Mouse (Mus musculus) left cerebral cortex, postnatal 36 days (tissue): ENCODE data around the gene Nme4. TPM values are rescaled to one million over a fixed set of nuclear protein-coding genes. Genes with fewer than 3 reads are reported as not detected.
"Not testable (repeated sequence)": the region's sequence is repeated elsewhere in the genome, so short reads cannot be mapped to it uniquely, and the experiment has no call there.

Experiments
- DNase-seq, 2 experiments: peaks; one replicate each; pipeline ENCODE4 v3.0.0; 2021 to 2022; ENCODE audit warnings: low spot score in 2 of 2, mixed read lengths in 1 of 2
- intact Hi-C: fragments of 180-260 bp; cut with DNase I; formaldehyde crosslinking; loops from one replicate; pipeline ENCODE4 v1.15.1; 2025
- total RNA-seq, 2 experiments: library from RNA; stranded (reverse); gene quantifications; 2 replicates each; pipeline ENCODE4 v1.2.3; 2021

The Nme4 gene
- total RNA-seq, 2 experiments from 2014 or later = 3.5 to 4.4 TPM

- DNase-seq = no peak
- intact Hi-C loops = no loop called here
Observed at GRCm38 (mm10) chr17:26115205-26115898, 19.9 kb upstream of the Nme4 start.

- intact Hi-C loops, DNase-seq: not testable (repeated sequence)
Observed at GRCm38 (mm10) chr17:26114461-26114860, 19.1 kb upstream of the Nme4 start.

GRCm38 (mm10) chr17:26114061-26114460 lies 18.7 kb upstream of the Nme4 start:
- DNase-seq = no peak
- intact Hi-C loops = no loop called here

GRCm38 (mm10) chr17:26113181-26113948 lies 18.0 kb upstream of the Nme4 start, which contains the start of gene Tmem8:
Gene Tmem8, plus strand, starts transcription at chr17:26113299.
- intact Hi-C loops = no loop called here

GRCm38 (mm10) chr17:26112751-26113150 lies 17.3 kb upstream of the Nme4 start:
- no peak for DNase-seq
- intact Hi-C loops = no loop called here

More at GRCm38 (mm10) chr17:26113181-26113948, 18.0 kb upstream of the Nme4 start, which contains the start of gene Tmem8:
- peak; percentile 67 to 76 for DNase-seq

- DNase-seq = no peak
- intact Hi-C loops = no loop called here
Observed at GRCm38 (mm10) chr17:26111722-26112121, 16.3 kb upstream of the Nme4 start.

GRCm38 (mm10) chr17:26111024-26111423 lies 15.6 kb upstream of the Nme4 start:
- intact Hi-C loops = no loop called here
- DNase-seq = no peak

GRCm38 (mm10) chr17:26110156-26110555 lies 14.8 kb upstream of the Nme4 start:
- intact Hi-C loops = no loop called here
- DNase-seq = no peak

- intact Hi-C loops = no loop called here
- DNase-seq = no peak
Observed at GRCm38 (mm10) chr17:26105619-26106018, 10.2 kb upstream of the Nme4 start.

- intact Hi-C loops = no loop called here
- no peak for DNase-seq
Observed at GRCm38 (mm10) chr17:26101478-26101877, 6.1 kb upstream of the Nme4 start.

- no peak for DNase-seq
- intact Hi-C loops = no loop called here
Observed at GRCm38 (mm10) chr17:26100166-26100565, 4.8 kb upstream of the Nme4 start.

- intact Hi-C loops = loop anchor here (10.0 kb wide), 1 partner anchor 215 kb away; the partner anchor contains the start of gene Wfikkn1
- DNase-seq = not testable (repeated sequence)
Observed at GRCm38 (mm10) chr17:26099316-26099715, 3.9 kb upstream of the Nme4 start.

- intact Hi-C loops = loop anchor here (10.0 kb wide), 1 partner anchor 214 kb away; the partner anchor contains the start of gene Wfikkn1
- DNase-seq = no peak
Observed at GRCm38 (mm10) chr17:26098461-26098860, 3.1 kb upstream of the Nme4 start.

- no peak for DNase-seq
- intact Hi-C loops = loop anchor here (10.0 kb wide), 1 partner anchor 210 kb away; the partner anchor contains the start of gene Wfikkn1
Observed at GRCm38 (mm10) chr17:26094531-26095110, 781 bp downstream of the Nme4 start.

GRCm38 (mm10) chr17:26089905-26090632 lies 5.3 kb downstream of the Nme4 start, which contains the start of gene Decr2:
Gene Decr2, minus strand, starts transcription at chr17:26090337.
- intact Hi-C loops = loop anchor here (1.0 to 10.0 kb wide), 3 partner anchors 49 to 205 kb away; partner anchors contain the start of gene Wfikkn1
- peak; percentile 86 to 90 for DNase-seq

- intact Hi-C loops = no loop called here
- no peak for DNase-seq
Observed at GRCm38 (mm10) chr17:26087059-26087564, 8.3 kb downstream of the Nme4 start.

GRCm38 (mm10) chr17:26080867-26081266 lies 14.5 kb downstream of the Nme4 start:
- no peak for DNase-seq

GRCm38 (mm10) chr17:26078851-26079250 lies 16.6 kb downstream of the Nme4 start:
- intact Hi-C loops = no loop called here
- no peak for DNase-seq

More at GRCm38 (mm10) chr17:26080867-26081266, 14.5 kb downstream of the Nme4 start:
- intact Hi-C loops = no loop called here

- DNase-seq = peak; percentile 74 to 81
- intact Hi-C loops = no loop called here
Observed at GRCm38 (mm10) chr17:26075246-26075645, 20.2 kb downstream of the Nme4 start.
